Mouse (Mus musculus): Measurements from ENCODE around the gene Cpxm1. TPM values are rescaled to one million over a fixed set of nuclear protein-coding genes. Genes with fewer than 3 reads are reported as not detected.

Gene Cpxm1
- polyA plus RNA-seq, 1 experiment from 2014 or later: 5.0 TPM

DNA sequence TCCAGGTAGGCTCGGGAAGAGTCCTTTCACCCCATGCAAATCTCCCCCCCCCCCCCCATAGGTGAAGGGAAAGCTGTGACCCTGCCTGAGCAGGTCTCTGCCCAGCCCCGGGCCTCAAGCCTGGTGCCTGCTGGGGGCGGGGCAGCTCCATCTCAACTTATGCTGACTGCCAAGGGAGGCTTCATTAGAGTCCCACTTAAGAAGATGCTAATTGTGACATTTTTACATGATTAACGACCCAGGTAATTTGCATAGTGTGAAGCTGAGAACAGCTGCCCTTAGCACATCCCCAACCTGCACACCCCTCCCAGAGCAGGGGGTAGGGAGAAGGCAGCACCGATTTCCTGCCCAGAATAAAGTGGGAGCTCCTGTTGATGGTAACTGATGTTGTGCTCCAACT is 38.5 kb downstream of the Cpxm1 start:
- Histone ChIP-seq H3K4me1 (ENCODE audit: control insufficient read depth, low read depth, low read length) (no peaks in the 10 kb centered on the region), H3K27me3 (ENCODE audit: control insufficient read depth, insufficient read depth, low read depth, low read length) (peaks cover 54% of the 10 kb centered on the region)

DNA sequence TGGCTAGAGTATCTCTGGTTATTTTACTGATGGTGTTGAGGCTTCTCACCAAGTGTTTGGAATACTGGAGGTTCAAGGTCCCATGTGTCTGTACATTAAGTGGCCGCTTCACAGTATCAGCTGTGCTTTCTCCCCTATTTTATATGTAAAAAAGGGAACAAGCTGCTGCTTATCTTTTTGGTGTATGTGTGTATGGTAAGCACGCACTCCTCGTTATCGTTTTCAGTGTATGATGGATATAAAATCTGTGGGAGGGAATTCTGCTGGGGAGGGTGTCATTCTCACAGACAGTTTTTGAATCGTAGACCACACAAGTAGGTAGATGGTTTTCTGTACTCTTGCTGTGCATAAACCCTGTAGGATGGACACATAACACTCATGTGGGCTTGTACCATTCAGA is 39.8 kb downstream of the Cpxm1 start:
- no peak overlapping the region for H3K4me2 ChIP-seq (ENCODE audit: low read depth, low read length)
- no peak overlapping the region for H3K9ac ChIP-seq (ENCODE audit: low read depth, low read length)
- H3K27me3 ChIP-seq (ENCODE audit: control insufficient read depth, insufficient read depth, low read depth, low read length): peaks cover 41% of the 10 kb centered on the region
- no peak overlapping the region for H3K27ac ChIP-seq (ENCODE audit: low read length)
- no peaks in the 10 kb centered on the region for H3K9me3 ChIP-seq (replicated peaks; ENCODE audit: control insufficient read depth, low read length)
- ATAC-seq (ENCODE audit: low read depth): no peak
- no peaks in the 10 kb centered on the region for H3K36me3 ChIP-seq (ENCODE audit: control insufficient read depth, insufficient read depth)
- no peak overlapping the region for H3K4me3 ChIP-seq (ENCODE audit: low read depth, low read length)
- H3K4me1 ChIP-seq (ENCODE audit: control insufficient read depth, low read depth, low read length): no peaks in the 10 kb centered on the region
- 55% methylated on average over 5 of the region's 5 CpGs for WGBS (ENCODE audit: insufficient replicate concordance)

More for the DNA sequence above, 38.5 kb downstream of the Cpxm1 start:
- no peak overlapping the region for H3K27ac ChIP-seq (ENCODE audit: low read length)
- H3K9ac ChIP-seq (ENCODE audit: low read depth, low read length): no peak overlapping the region
- no peak for ATAC-seq (ENCODE audit: low read depth)
- 8% methylated on average over 5 of the region's 5 CpGs for WGBS (ENCODE audit: insufficient replicate concordance)
- no peak overlapping the region for H3K4me2 ChIP-seq (ENCODE audit: low read depth, low read length)
- H3K36me3 ChIP-seq (ENCODE audit: control insufficient read depth, insufficient read depth): no peaks in the 10 kb centered on the region
- no peaks in the 10 kb centered on the region for H3K9me3 ChIP-seq (replicated peaks; ENCODE audit: control insufficient read depth, low read length)
- no peak overlapping the region for H3K4me3 ChIP-seq (ENCODE audit: low read depth, low read length)

DNA sequence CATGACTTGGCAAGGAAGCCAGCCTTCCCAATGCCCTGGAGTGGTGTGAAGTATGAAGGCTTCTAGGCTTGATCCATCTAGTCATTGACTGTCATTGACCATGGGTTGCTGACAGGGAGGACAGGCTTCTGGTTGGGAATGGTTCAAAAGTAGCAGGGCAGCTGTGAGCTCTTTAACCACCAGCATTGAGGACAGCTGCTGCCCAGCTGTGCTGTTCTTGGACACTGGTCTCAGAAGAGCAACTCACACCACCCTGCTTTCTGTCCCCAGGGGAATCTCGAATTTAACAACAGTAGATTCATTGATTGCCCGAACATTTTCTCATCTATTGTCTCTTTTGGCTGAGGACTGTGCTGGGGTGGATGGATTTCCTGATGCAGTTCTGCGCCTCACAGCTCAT is 43.5 kb downstream of the Cpxm1 start:
- no peak for ATAC-seq (ENCODE audit: low read depth)
- Histone ChIP-seq H3K36me3 (ENCODE audit: control insufficient read depth, insufficient read depth) (no peaks in the 10 kb centered on the region), H3K4me3 (ENCODE audit: low read depth, low read length) (no peak overlapping the region), H3K4me2 (ENCODE audit: low read depth, low read length) (no peak overlapping the region), H3K9me3 (replicated peaks; ENCODE audit: control insufficient read depth, low read length) (no peaks in the 10 kb centered on the region), H3K4me1 (ENCODE audit: control insufficient read depth, low read depth, low read length) (no peaks in the 10 kb centered on the region), H3K27me3 (ENCODE audit: control insufficient read depth, insufficient read depth, low read depth, low read length) (peaks cover 6% of the 10 kb centered on the region), H3K9ac (ENCODE audit: low read depth, low read length) (no peak overlapping the region), H3K27ac (ENCODE audit: low read length) (no peak overlapping the region)
- WGBS (ENCODE audit: insufficient replicate concordance): 46% methylated on average over 3 of the region's 3 CpGs

DNA sequence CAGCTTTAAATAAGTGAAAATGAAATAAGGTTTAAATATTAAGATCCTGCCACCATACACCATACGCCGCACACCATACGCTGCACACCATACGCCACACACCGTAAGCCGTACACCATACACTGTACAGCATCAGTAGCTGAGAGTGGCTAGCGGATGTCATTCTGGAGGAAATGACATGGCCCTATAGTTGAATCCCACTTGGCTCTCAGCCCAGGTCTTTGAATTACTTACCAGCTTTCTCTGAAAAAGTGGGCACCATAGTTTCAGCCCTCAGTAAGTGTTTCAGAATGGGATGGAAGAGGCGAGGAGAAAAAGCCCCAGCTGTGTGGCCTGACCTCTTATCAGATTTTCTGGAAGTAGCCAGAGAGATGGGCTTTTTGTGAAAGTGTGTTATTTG is 44.0 kb downstream of the Cpxm1 start:
- Histone ChIP-seq H3K36me3 (ENCODE audit: control insufficient read depth, insufficient read depth) (no peaks in the 10 kb centered on the region), H3K4me2 (ENCODE audit: low read depth, low read length) (no peak overlapping the region), H3K9ac (ENCODE audit: low read depth, low read length) (no peak overlapping the region), H3K4me1 (ENCODE audit: control insufficient read depth, low read depth, low read length) (no peaks in the 10 kb centered on the region), H3K27me3 (ENCODE audit: control insufficient read depth, insufficient read depth, low read depth, low read length) (peaks cover 1% of the 10 kb centered on the region), H3K9me3 (replicated peaks; ENCODE audit: control insufficient read depth, low read length) (no peaks in the 10 kb centered on the region), H3K4me3 (ENCODE audit: low read depth, low read length) (no peak overlapping the region), H3K27ac (ENCODE audit: low read length) (no peak overlapping the region)
- no peak for ATAC-seq (ENCODE audit: low read depth)
- WGBS (ENCODE audit: insufficient replicate concordance): 87% methylated on average over 8 of the region's 8 CpGs

DNA sequence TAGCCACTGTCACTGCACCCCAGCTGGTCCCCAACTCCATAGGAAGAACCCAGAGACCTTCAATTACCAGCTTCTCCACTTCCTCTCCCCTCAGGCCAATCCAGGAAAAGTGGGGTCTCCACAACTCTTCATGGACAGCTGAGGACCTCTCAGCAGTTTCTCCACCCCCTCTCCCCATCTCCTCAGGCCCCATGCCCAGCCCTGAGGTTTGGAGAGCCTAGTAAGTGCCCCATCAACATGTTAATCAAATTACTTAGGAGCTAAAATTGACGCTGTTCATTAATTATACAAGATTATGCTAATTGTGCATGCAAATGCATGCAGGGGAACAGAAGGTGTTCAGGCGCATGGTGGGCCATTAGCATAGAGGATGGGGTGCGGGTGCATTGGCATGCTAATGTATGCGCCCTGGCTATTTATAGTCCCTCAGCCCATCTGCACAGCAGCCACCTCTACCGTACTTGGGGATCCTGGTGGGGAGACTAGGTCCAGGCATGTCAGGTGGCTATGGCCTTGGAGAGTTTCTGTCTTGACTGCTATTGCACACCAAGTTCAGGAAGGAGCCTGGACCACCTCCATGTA is 45.5 kb downstream of the Cpxm1 start:
- no peak overlapping the region for H3K9ac ChIP-seq (ENCODE audit: low read depth, low read length)
- no peak overlapping the region for H3K4me3 ChIP-seq (ENCODE audit: low read depth, low read length)
- no peaks in the 10 kb centered on the region; the same call in 1 of the 2 replicates for H3K27me3 ChIP-seq (ENCODE audit: control insufficient read depth, insufficient read depth, low read depth, low read length)
- no peaks in the 10 kb centered on the region for H3K4me1 ChIP-seq (ENCODE audit: control insufficient read depth, low read depth, low read length)
- WGBS (ENCODE audit: insufficient replicate concordance): 52% methylated on average over 5 of the region's 5 CpGs
- no peak overlapping the region for H3K27ac ChIP-seq (ENCODE audit: low read length)
- H3K36me3 ChIP-seq (ENCODE audit: control insufficient read depth, insufficient read depth): no peaks in the 10 kb centered on the region
- no peaks in the 10 kb centered on the region for H3K9me3 ChIP-seq (replicated peaks; ENCODE audit: control insufficient read depth, low read length)
- no peak for ATAC-seq (ENCODE audit: low read depth)
- H3K4me2 ChIP-seq (ENCODE audit: low read depth, low read length): no peak overlapping the region

DNA sequence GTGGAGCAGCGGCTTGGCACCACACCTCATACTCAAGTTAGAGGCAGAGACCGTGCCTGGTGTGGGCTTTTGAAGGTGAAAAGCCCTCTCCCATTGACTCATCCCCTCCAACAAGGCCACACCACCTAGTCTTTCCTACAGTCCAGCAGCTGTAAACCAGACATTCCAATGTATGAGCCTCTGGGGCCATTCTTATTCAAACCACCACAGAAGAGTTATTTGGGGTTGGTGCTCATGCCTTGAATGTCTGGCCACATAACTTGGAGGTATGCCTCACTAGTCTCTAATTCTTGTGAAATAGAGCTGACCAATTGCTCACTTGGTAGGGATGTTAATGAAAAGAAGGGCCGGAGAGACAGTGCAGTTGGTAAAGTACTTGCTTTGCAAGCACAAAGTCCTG is 47.0 kb downstream of the Cpxm1 start:
- H3K36me3 ChIP-seq (ENCODE audit: control insufficient read depth, insufficient read depth): no peaks in the 10 kb centered on the region
- ATAC-seq (ENCODE audit: low read depth): no peak
- H3K27ac ChIP-seq (ENCODE audit: low read length): no peak overlapping the region
- H3K4me3 ChIP-seq (ENCODE audit: low read depth, low read length): no peak overlapping the region
- H3K9ac ChIP-seq (ENCODE audit: low read depth, low read length): no peak overlapping the region
- WGBS (ENCODE audit: insufficient replicate concordance): 55% methylated on average over 3 of the region's 3 CpGs
- no peaks in the 10 kb centered on the region for H3K9me3 ChIP-seq (replicated peaks; ENCODE audit: control insufficient read depth, low read length)
- no peak overlapping the region for H3K4me2 ChIP-seq (ENCODE audit: low read depth, low read length)
- no peaks in the 10 kb centered on the region for H3K27me3 ChIP-seq (ENCODE audit: control insufficient read depth, insufficient read depth, low read depth, low read length)
- no peaks in the 10 kb centered on the region for H3K4me1 ChIP-seq (ENCODE audit: control insufficient read depth, low read depth, low read length)

DNA sequence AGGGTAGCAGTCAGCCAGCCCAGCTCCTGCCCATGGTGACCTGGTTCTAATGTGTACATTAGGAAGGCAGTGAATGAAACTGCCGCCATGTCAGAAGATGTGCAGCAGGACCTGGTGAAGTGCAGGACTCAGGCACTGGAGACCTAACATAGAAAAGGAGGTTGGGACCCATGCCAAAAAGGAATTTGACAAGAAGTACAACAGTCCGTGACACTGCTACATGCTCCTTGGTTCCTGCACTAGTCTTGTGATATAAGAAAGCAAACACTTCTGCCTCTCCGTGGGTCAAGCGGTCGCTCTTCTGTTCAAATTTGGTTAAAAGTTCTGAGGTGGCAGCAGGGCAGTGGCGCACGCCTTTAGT is 56.2 kb downstream of the Cpxm1 start:
- no peak for ATAC-seq (ENCODE audit: low read depth)
- Histone ChIP-seq H3K36me3 (ENCODE audit: control insufficient read depth, insufficient read depth) (no peaks in the 10 kb centered on the region), H3K4me2 (ENCODE audit: low read depth, low read length) (no peak overlapping the region), H3K27me3 (ENCODE audit: control insufficient read depth, insufficient read depth, low read depth, low read length) (no peaks in the 10 kb centered on the region), H3K9me3 (replicated peaks; ENCODE audit: control insufficient read depth, low read length) (no peaks in the 10 kb centered on the region), H3K9ac (ENCODE audit: low read depth, low read length) (no peak overlapping the region), H3K4me1 (ENCODE audit: control insufficient read depth, low read depth, low read length) (no peaks in the 10 kb centered on the region), H3K4me3 (ENCODE audit: low read depth, low read length) (no peak overlapping the region), H3K27ac (ENCODE audit: low read length) (no peak overlapping the region)
- WGBS (ENCODE audit: insufficient replicate concordance): 84% methylated on average over 7 of the region's 7 CpGs

Other genes with a start within 250 kb of the Cpxm1 start
- gene Snrpb, start 218.2 kb downstream of the Cpxm1 start, polyA plus RNA-seq (2015; fragmentation: Nextera tagmentation; extraction: Ambion mirVana): 231 and 249 TPM in 2 replicates
- 0.04 and 0.11 TPM in 2 replicates for gene Tmc2, start 202.4 kb downstream of the Cpxm1 start, polyA plus RNA-seq (2015; fragmentation: Nextera tagmentation; extraction: Ambion mirVana)
- 120 and 130 TPM in 2 replicates for gene Nop56, start 123.1 kb downstream of the Cpxm1 start, polyA plus RNA-seq (2015; fragmentation: Nextera tagmentation; extraction: Ambion mirVana)
- gene Idh3b, start 113.0 kb downstream of the Cpxm1 start, polyA plus RNA-seq (2015; fragmentation: Nextera tagmentation; extraction: Ambion mirVana): 106 and 108 TPM in 2 replicates
- gene Ebf4, start 102.4 kb downstream of the Cpxm1 start, polyA plus RNA-seq (2015; fragmentation: Nextera tagmentation; extraction: Ambion mirVana): 0.05 TPM in 2 replicates
- gene Gm28372, start 7.7 kb upstream of the Cpxm1 start, polyA plus RNA-seq (2015; fragmentation: Nextera tagmentation; extraction: Ambion mirVana): not detected in 2 replicates
- not detected in 2 replicates for gene 1700020A23Rik, start 7.7 kb upstream of the Cpxm1 start, polyA plus RNA-seq (2015; fragmentation: Nextera tagmentation; extraction: Ambion mirVana)
- gene Tmem239, start 8.9 kb upstream of the Cpxm1 start, polyA plus RNA-seq (2015; fragmentation: Nextera tagmentation; extraction: Ambion mirVana): not detected in 2 replicates
- gene Vps16, start 26.8 kb upstream of the Cpxm1 start, polyA plus RNA-seq (2015; fragmentation: Nextera tagmentation; extraction: Ambion mirVana): 33.0 and 39.3 TPM in 2 replicates
- 3.2 and 3.8 TPM in 2 replicates for gene Pced1a, start 27.1 kb upstream of the Cpxm1 start, polyA plus RNA-seq (2015; fragmentation: Nextera tagmentation; extraction: Ambion mirVana)
- gene Ptpra, start 52.7 kb upstream of the Cpxm1 start, polyA plus RNA-seq (2015; fragmentation: Nextera tagmentation; extraction: Ambion mirVana): 26.7 and 29.6 TPM in 2 replicates
- gene Mrps26, start 166.2 kb upstream of the Cpxm1 start, polyA plus RNA-seq (2015; fragmentation: Nextera tagmentation; extraction: Ambion mirVana): 30.9 and 34.3 TPM in 2 replicates
- gene Oxt, start 178.6 kb upstream of the Cpxm1 start, polyA plus RNA-seq (2015; fragmentation: Nextera tagmentation; extraction: Ambion mirVana): not detected in 2 replicates
- gene Avp, start 185.0 kb upstream of the Cpxm1 start, polyA plus RNA-seq (2015; fragmentation: Nextera tagmentation; extraction: Ambion mirVana): not detected in 2 replicates
- gene Fastkd5, start 232.5 kb upstream of the Cpxm1 start, polyA plus RNA-seq (2015; fragmentation: Nextera tagmentation; extraction: Ambion mirVana): 7.9 and 8.8 TPM in 2 replicates
- 4.1 and 4.5 TPM in 2 replicates for gene Ubox5, start 232.5 kb upstream of the Cpxm1 start, polyA plus RNA-seq (2015; fragmentation: Nextera tagmentation; extraction: Ambion mirVana)
- gene Lzts3, start 245.2 kb upstream of the Cpxm1 start, polyA plus RNA-seq (2015; fragmentation: Nextera tagmentation; extraction: Ambion mirVana): 1.6 and 1.9 TPM in 2 replicates

Measured in liver, embryonic 16.5 days (tissue).